Mouse (Mus musculus) neural tube, embryonic 11.5 days (tissue): ENCODE measurements around the gene Rtkn. TPM values are rescaled to one million over a fixed set of nuclear protein-coding genes. Genes with fewer than 3 reads are reported as not detected.
A peak's percentile ranks its signal among the peaks of the same experiment; 100 is the strongest.
"Not testable (repeated sequence)": the region's sequence is repeated elsewhere in the genome, so short reads cannot be mapped to it uniquely, and the experiment has no call there.

Experiments used
- ATAC-seq: fragments of 200-750 bp; cut with Nextera tagmentation; 2 replicates; pipeline ENCODE4 v1.8.0; 2017; ENCODE audit warnings: moderate number of reproducible peaks, mild to moderate bottlenecking, moderate TSS enrichment, moderate library complexity; ENCODE audit not compliant: insufficient read depth, low FRiP score, low TSS enrichment
- DNase-seq: peaks from one replicate; pipeline ENCODE4 v3.0.0-alpha.2; 2015; ENCODE audit warnings: low spot score
- H3K27ac ChIP-seq: fragments of 300-500 bp; sonication (generic); 2 replicates; pipeline ENCODE4 v1.5.1; 2014; ENCODE audit warnings: low read depth, mild to moderate bottlenecking, low read length
- H3K27me3 ChIP-seq: fragments of 300-500 bp; sonication (generic); 2 replicates; pipeline ENCODE4 v1.6.1; 2014; ENCODE audit warnings: mild to moderate bottlenecking, low read length, mixed read lengths; ENCODE audit not compliant: control insufficient read depth, insufficient read depth
- H3K36me3 ChIP-seq: fragments of 300-500 bp; sonication (generic); 2 replicates; pipeline ENCODE4 v1.6.1; 2014; ENCODE audit warnings: mild to moderate bottlenecking, low read length, moderate library complexity, mixed read lengths; ENCODE audit not compliant: control insufficient read depth, insufficient read depth
- H3K4me1 ChIP-seq: fragments of 300-500 bp; sonication (generic); 2 replicates; pipeline ENCODE4 v1.6.1; 2014; ENCODE audit warnings: low read length, mixed read lengths; ENCODE audit not compliant: control insufficient read depth, insufficient read depth
- H3K4me2 ChIP-seq: fragments of 300-500 bp; sonication (generic); 2 replicates; pipeline ENCODE4 v1.6.1; 2014; ENCODE audit warnings: low read depth, mild to moderate bottlenecking, moderate library complexity
- H3K4me3 ChIP-seq: fragments of 300-500 bp; sonication (generic); 2 replicates; pipeline ENCODE4 v1.5.1; 2014; ENCODE audit warnings: low read depth, low read length
- H3K9ac ChIP-seq: fragments of 300-500 bp; sonication (generic); 2 replicates; pipeline ENCODE4 v1.6.1; 2014; ENCODE audit warnings: mild to moderate bottlenecking, low read length
- H3K9me3 ChIP-seq: fragments of 300-500 bp; sonication (generic); 2 replicates; pipeline ENCODE4 v1.6.1; 2016; ENCODE audit warnings: low read length; ENCODE audit not compliant: control insufficient read depth
- WGBS: fragments of 180-500 bp; shearing (Covaris S2); extraction: QIAGEN DNeasy Blood & Tissue Kit; methylation state at CpG from one replicate; pipeline ENCODE4 v1.1.7; 2014; 5-methylcytosine and 5-hydroxymethylcytosine counted together
- polyA plus RNA-seq: library from polyadenylated mRNA; unstranded; fragments of >200 nt; fragmentation: Nextera tagmentation; extraction: Ambion mirVana; gene quantifications from 2 replicates; pipeline ENCODE4 v1.2.1, GENCODE M21; 2014

The Rtkn gene
- polyA plus RNA-seq, 1 experiment from 2014 or later, result 20.6 TPM

GRCm38 (mm10) chr6:83155552-83156238, 20.4 kb downstream of the Rtkn start:
- H3K4me3 ChIP-seq, result peak overlapping the region; percentile 55
- H3K27ac ChIP-seq, result 0 out of 2 replicates have a peak overlapping the region, but pooled peaks have one; percentile 28
- peaks cover 4% of the 10 kb centered on the region; the same call in 1 of the 2 replicates for H3K36me3 ChIP-seq
- 0 out of 2 replicates have a peak, but pooled peaks cover 4% of the 10 kb centered on the region for H3K4me1 ChIP-seq
- H3K27me3 ChIP-seq, result peaks cover 7% of the 10 kb centered on the region
- DNase-seq (no peak), ATAC-seq (peak; percentile 42)
- no peaks in the 10 kb centered on the region for H3K9me3 ChIP-seq
- WGBS, result 8% methylated on average over 23 of the region's 23 CpGs
- peak overlapping the region; percentile 60 for H3K9ac ChIP-seq
- peak overlapping the region; percentile 91 for H3K4me2 ChIP-seq

GRCm38 (mm10) chr6:83156259-83156684, 21.0 kb downstream of the Rtkn start, which contains the start of the genes Wdr54 and 1700003E16Rik:
Wdr54 (minus strand) TSS chr6:83156397.
1700003E16Rik (plus strand) TSS chr6:83156404.
- peak; percentile 94 for ATAC-seq
- WGBS, result 2% methylated on average over 32 of the region's 32 CpGs
- Histone ChIP-seq H3K36me3 (peaks cover 4% of the 10 kb centered on the region; the same call in 1 of the 2 replicates), H3K9ac (peak within 1 kb of the TSS; percentile 60), H3K9me3 (no peaks in the 10 kb centered on the region), H3K27ac (0 out of 2 replicates have a peak within 1 kb of the TSS, but pooled peaks have one; percentile 28), H3K4me2 (peak within 1 kb of the TSS; percentile 91), H3K4me3 (peak within 1 kb of the TSS; percentile 55), H3K4me1 (0 out of 2 replicates have a peak, but pooled peaks cover 4% of the 10 kb centered on the region), H3K27me3 (peaks cover 13% of the 10 kb centered on the region)
- peak; percentile 93 for DNase-seq

GRCm38 (mm10) chr6:83159456-83159855, 24.2 kb downstream of the Rtkn start:
- H3K27me3 ChIP-seq, result peaks cover 27% of the 10 kb centered on the region
- not testable (repeated sequence) for H3K4me3 ChIP-seq, H3K9me3 ChIP-seq, H3K4me2 ChIP-seq, ATAC-seq, H3K36me3 ChIP-seq, H3K9ac ChIP-seq, H3K27ac ChIP-seq, H3K4me1 ChIP-seq
- WGBS, result 40% methylated on average over 3 of the region's 3 CpGs
- peak; percentile 55 for DNase-seq

GRCm38 (mm10) chr6:83161442-83161841, 26.2 kb downstream of the Rtkn start:
- H3K27me3 ChIP-seq, result peaks cover 27% of the 10 kb centered on the region
- H3K4me2 ChIP-seq, result peak overlapping the region; percentile 41
- H3K27ac ChIP-seq, result no peak overlapping the region
- ATAC-seq, result no peak
- peak overlapping the region; percentile 26 for H3K4me3 ChIP-seq
- no peak for DNase-seq
- 5% methylated on average over 19 of the region's 19 CpGs for WGBS
- no peaks in the 10 kb centered on the region for H3K36me3 ChIP-seq
- no peak overlapping the region for H3K9ac ChIP-seq
- H3K9me3 ChIP-seq, result no peaks in the 10 kb centered on the region
- H3K4me1 ChIP-seq, result peaks cover 5% of the 10 kb centered on the region; the same call in 1 of the 2 replicates

- ATAC-seq (no peak), DNase-seq (peak; percentile 41)
- H3K9me3 ChIP-seq, result no peaks in the 10 kb centered on the region
- H3K4me1 ChIP-seq, result peaks cover 10% of the 10 kb centered on the region; the same call in 1 of the 2 replicates
- under 1% methylated on average over 49 of the region's 49 CpGs for WGBS
- peak overlapping the region; percentile 26 for H3K4me3 ChIP-seq
- H3K27ac ChIP-seq, result no peak overlapping the region
- H3K36me3 ChIP-seq, result no peaks in the 10 kb centered on the region
- peak overlapping the region; percentile 15; the same call in 1 of the 2 replicates for H3K9ac ChIP-seq
- peaks cover 27% of the 10 kb centered on the region for H3K27me3 ChIP-seq
- H3K4me2 ChIP-seq, result peak overlapping the region; percentile 41
Measured at GRCm38 (mm10) chr6:83161921-83162641, 26.8 kb downstream of the Rtkn start.

- H3K9ac ChIP-seq, result no peak overlapping the region
- DNase-seq (peak; percentile 74), ATAC-seq (no peak)
- H3K27me3 ChIP-seq, result peaks cover 27% of the 10 kb centered on the region
- H3K36me3 ChIP-seq, result no peaks in the 10 kb centered on the region
- H3K4me2 ChIP-seq, result peak overlapping the region; percentile 41
- no peak overlapping the region for H3K27ac ChIP-seq
- H3K9me3 ChIP-seq, result no peaks in the 10 kb centered on the region
- peak overlapping the region; percentile 26; the same call in 1 of the 2 replicates for H3K4me3 ChIP-seq
- 0% methylated on average over 8 of the region's 8 CpGs for WGBS
- H3K4me1 ChIP-seq, result peaks cover 12% of the 10 kb centered on the region; the same call in 1 of the 2 replicates
Measured at GRCm38 (mm10) chr6:83162701-83163100, 27.4 kb downstream of the Rtkn start.

- Histone ChIP-seq H3K36me3 (no peaks in the 10 kb centered on the region), H3K4me2 (peak overlapping the region; percentile 87), H3K9ac (peak overlapping the region; percentile 82), H3K4me3 (peak overlapping the region; percentile 87), H3K4me1 (peaks cover 12% of the 10 kb centered on the region; the same call in 1 of the 2 replicates), H3K9me3 (no peaks in the 10 kb centered on the region), H3K27me3 (peaks cover 26% of the 10 kb centered on the region), H3K27ac (no peak overlapping the region)
- DNase-seq, result peak; percentile 26
- peak; percentile 32; the same call in 1 of the 2 replicates for ATAC-seq
- 6% methylated on average over 6 of the region's 6 CpGs for WGBS
Measured at GRCm38 (mm10) chr6:83165026-83165606, 29.9 kb downstream of the Rtkn start.

GRCm38 (mm10) chr6:83165607-83166242, 30.5 kb downstream of the Rtkn start, which contains the start of gene Dctn1:
Dctn1 (plus strand) TSS chr6:83165920.
- H3K4me3 ChIP-seq, result peak within 1 kb of the TSS; percentile 87
- H3K27me3 ChIP-seq, result peaks cover 20% of the 10 kb centered on the region
- H3K4me2 ChIP-seq, result peak within 1 kb of the TSS; percentile 87
- H3K36me3 ChIP-seq, result no peaks in the 10 kb centered on the region
- H3K4me1 ChIP-seq, result peaks cover 12% of the 10 kb centered on the region; the same call in 1 of the 2 replicates
- H3K27ac ChIP-seq, result peak within 1 kb of the TSS; percentile 72; the same call in 1 of the 2 replicates
- H3K9me3 ChIP-seq, result no peaks in the 10 kb centered on the region
- ATAC-seq (peak; percentile 76), DNase-seq (peak; percentile 94)
- peak within 1 kb of the TSS; percentile 82 for H3K9ac ChIP-seq
- under 1% methylated on average over 53 of the region's 58 CpGs for WGBS
